Mouse (Mus musculus): ENCODE measurements at regions not wholly inside any gene's neighbourhood (a gene's known extent, or its start where the extent isn't known, plus 50 kb on each side); places are given as distances from the start of the nearest gene placed in this dataset.

DNA sequence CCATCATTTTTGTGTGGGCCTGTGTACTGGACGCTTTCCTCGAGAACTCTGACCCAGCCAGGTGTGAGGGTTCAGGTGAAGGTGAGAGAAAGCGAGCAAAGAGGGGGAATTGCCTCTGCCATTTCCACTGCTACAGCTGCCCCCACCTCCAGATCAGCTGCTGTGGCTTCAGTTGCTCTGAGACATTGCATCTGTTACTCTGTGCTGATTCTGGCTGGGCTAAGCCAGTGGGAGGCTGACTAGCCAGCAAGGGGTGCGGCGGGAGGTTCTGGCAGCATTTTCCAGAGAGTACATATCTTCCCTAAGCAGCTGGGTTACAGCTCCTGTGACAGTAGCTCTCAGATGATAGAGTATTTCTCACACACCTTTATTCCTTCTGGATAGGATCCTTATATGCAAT, 712.7 kb upstream of the Cdh18 start:
- DNase-seq, result no peak

DNA sequence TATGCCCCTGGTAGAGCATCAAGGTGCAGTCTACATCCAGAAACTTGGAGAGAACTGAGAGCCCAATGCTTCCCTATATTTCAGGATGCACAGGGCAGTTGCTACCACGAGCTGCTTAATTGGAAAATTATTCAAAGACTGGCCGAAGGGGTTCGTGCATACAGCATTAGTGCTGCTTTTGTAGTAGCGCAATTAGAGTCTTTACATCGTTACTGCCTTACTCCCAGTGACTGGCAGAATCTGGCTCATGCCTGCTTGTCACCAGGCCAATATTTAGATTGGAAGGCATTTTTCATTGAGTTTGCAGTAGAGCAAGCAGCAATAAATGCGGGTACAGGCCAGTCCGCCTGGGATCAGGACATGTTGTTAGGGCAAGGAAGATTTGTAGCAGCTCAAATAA, 690.3 kb upstream of the Cdh18 start:
- DNase-seq, result no peak

DNA sequence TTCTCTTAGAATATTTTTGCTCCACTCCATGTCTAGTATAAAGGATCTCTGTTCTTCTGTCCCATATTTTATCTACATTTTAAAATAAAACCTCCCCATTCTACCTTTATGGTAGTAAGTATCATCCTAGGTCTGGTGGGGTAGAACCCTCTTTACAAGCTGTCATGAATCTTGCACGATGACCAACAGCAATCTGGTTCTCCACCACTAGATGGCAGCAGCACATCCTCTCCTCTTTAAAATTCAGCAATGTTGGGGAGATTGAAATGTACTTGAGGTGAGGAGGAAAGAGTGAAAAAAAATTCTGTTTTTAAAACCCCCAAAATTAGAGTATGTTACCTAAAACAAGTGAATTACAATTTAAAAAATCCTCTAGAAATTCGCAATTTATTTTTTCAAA, 663.6 kb upstream of the Cdh18 start:
- DNase-seq, result peak; percentile 34

Data from liver (tissue).